Mouse (Mus musculus) heart, postnatal 36 days (tissue): ENCODE measurements around the gene Cers5. TPM values are rescaled to one million over a fixed set of nuclear protein-coding genes. Genes with fewer than 3 reads are reported as not detected.
"Not testable (repeated sequence)": the region's sequence is repeated elsewhere in the genome, so short reads cannot be mapped to it uniquely, and the experiment has no call there.

ENCODE experiments used
- DNase-seq, 2 experiments: peaks; one replicate each; pipeline ENCODE4 v3.0.0; 2021 to 2022
- intact Hi-C: fragments of 180-260 bp; cut with DNase I; formaldehyde crosslinking; loops from one replicate; pipeline ENCODE4 v1.15.1; 2025
- total RNA-seq, 2 experiments: library from RNA; stranded (reverse); gene quantifications; 2 replicates each; pipeline ENCODE4 v1.2.3; 2021

Gene Cers5
- total RNA-seq: 10 to 100 TPM; 17.6 to 18.0 TPM

DNA sequence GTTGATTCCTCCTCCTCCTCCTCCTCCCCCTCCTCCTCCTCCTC is at the start of gene Cers5:
TSS of gene Cers5 (minus strand) at position 5 of the 44 bp plus-strand sequence.
- intact Hi-C loops: loop anchor here (2.0 to 10.0 kb wide), 2 partner anchors 46 to 278 kb away; no protein-coding TSS in a partner anchor

DNA sequence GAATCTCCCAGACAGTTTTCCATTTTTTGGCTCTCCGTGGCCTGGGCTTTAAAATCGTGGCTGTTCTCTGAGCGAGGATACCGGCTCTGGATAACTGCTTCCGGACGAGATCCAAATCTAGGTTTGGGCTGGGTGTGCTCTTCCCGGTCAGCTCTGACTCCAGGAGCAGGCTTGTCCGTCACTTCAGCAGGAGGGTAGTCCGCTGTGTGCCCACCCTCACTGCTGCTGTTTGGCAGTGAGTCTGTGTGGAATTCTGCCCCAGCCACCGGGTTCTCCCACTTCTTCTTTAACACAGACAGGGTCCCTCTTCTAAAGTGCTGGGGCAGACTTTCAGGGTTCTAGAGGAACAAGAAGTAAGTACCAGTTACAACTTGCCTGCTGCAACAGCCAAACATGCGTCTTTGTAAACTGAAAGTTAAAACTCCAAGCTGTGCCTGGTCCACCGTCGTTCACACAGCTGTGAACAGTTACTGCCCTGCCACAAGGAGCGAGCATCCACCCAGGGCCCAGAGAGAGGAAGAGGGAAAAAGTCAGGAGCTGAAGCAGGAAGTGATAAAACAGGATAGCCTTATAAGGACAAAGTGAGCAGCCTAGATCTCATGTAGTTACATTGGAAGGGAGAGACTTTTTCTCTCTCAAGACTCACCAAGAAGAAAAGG is 47.1 kb upstream of the Cers5 start:
- intact Hi-C loops: loop anchor here (2.0 to 5.0 kb wide), 2 partner anchors 17 to 153 kb away; partner anchors contain the start of gene Larp4
- peak; percentile 67 to 71 for DNase-seq

More for the DNA sequence above, at the start of gene Cers5:
- DNase-seq: not testable (repeated sequence)

DNA sequence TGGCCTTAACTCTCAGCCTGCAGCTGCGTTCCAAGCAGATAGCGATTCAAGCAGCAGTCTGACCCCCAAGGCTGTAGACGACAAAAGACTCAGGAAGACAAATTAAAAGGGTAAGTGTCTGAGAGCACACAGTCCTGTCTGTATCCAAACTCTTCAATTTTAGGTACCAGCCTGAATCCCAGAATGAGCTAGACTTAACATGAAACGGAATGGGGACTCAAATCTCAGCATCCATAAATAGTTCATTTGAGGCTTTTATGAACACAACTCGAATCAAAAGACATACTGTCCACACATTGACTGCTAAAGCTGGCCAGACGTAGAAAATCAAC is 46.4 kb upstream of the Cers5 start:
- intact Hi-C loops: loop anchor here (2.0 to 5.0 kb wide), 2 partner anchors 16 to 153 kb away; partner anchors contain the start of gene Larp4
- no peak for DNase-seq

DNA sequence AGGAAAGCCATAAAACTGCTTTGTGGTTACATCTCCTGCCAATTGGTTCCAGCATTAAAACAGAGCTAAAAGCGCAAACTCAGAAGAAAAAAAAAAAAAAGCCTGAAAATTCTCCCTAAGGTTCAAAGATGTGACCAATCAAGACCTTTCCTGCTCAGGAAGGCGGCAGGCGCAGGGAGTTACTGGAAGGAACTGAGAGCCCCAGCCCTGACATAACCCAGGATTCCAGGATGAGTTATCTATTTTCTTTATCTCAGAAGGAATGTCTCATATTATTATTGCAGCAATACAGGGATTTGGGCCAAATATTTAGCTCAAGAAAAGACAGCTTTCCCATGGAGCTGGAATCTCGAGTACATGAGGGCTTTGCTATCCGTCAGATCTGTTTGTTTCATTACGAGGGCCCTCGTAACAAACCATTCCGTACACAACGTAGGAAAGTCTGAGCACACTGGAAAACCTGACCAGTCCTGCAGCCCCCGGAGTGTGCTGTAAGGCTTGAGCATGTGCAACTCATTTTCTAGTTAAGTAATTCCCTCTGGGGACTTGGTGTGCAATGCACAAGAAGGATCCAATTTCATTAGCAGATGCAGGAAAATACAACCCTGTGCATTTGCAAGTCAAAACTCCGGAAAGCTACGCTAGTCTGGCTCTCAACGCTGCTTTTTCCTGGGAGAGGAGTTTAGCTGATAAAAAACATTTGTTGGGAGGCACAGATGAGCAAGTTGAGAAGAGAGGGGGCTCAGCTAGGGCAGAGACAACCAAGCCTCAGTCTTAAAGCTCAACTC is 45.8 kb upstream of the Cers5 start:
- peak; percentile 41 to 70 for DNase-seq

DNA sequence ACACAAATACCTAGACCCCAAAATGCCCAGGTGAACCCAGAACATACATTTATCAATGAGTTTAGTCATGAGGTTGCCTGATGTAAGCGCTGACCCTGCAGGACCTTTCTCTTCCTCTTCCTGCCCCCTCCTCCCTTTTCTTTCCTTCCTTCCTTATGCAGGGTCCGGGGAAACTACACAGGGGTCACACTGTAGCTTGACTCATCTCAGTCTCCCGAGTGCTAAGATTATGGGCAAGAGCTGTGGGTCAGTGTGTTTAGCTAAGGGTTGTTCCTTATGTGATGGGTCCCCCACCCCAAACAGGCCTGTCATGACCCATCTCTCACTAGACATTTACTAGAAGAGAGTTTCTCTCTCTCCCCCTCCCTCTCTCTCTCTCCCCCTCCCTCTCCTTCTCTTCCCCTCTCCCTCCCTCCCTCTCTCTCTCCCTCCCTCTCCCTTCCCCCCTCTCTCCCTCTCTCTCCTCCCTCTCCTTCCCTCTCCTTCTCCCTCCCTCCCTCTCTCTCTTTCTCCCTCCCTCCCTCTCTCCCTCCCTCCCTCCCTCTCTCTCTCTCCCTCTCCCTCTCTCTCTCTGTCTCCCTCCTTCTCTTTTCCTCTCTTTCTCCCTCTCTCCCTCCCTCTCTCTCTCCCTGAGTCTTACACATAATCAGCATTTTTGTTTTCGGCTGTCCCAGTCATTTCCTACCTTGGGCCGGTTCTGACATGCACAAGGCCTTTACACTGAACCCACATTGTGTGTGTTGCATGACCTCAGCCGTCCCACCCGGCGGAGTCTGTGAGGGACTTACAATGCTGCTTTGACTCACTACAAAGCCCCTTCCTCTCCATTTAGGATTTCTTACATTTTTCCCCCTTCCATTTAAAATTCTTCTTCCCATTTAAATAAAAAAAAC is 44.9 kb upstream of the Cers5 start:
- DNase-seq: no peak
- intact Hi-C loops: loop anchor here (2.0 to 5.0 kb wide), 2 partner anchors 15 to 155 kb away; partner anchors contain the start of gene Larp4

More for the DNA sequence above, 45.8 kb upstream of the Cers5 start:
- intact Hi-C loops: loop anchor here (2.0 to 5.0 kb wide), 2 partner anchors 16 to 154 kb away; partner anchors contain the start of gene Larp4

DNA sequence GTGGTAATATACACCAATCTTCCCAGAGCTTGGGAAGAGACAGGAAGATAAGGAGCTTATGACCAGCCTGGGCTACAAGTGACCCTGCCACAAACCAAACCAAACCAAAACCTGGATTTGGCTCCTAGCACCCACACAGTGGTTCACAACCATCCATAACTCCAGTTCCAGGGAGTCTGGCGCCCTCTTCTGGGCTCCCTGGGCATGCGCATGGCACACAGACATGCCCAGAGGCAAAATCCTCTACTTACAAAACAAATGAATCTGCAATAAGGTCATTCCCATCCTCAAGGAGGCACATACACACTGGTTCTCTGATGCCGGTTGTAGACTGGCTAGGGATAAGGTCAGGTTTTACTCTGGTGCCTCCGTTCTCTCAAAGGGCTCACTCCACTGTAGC is 43.3 kb upstream of the Cers5 start:
- no peak for DNase-seq
- intact Hi-C loops: loop anchor here (5.0 kb wide), 1 partner anchor 156 kb away; the partner anchor contains the start of gene Larp4

DNA sequence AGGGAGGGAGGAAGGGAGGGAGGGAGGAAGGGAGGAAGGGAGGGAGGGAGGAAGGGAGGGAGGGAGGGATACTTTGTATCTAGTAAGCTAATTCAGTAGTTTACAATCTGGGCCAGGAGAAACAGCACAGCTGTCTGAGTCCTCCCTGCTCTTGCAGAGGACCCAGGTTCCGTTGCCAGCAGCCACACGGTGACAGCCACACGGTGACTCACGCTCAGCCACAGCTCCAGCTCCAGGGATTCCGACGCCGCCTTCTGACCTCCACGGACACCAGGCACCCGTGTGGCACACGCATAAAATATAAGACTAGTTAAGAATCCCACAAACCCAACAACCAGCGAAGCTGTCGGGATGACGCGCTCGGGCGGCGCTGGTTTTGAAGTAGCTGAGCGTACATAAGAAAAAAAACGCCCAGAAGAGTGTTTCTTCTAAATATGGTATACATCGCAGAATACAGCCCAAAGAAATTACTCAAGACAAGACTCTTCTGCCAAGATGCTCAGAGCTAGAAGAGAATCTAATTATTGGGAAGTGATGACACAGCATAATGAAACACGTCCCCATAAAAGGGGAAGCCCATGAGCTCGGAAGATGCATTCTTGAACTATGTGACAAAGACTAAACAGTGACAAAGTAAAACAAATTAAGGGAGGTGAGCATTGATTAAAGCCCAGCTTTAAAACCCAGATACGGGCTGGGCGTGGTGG is 42.0 kb upstream of the Cers5 start:
- DNase-seq: peak; percentile 35 to 36
- intact Hi-C loops: loop anchor here (5.0 kb wide), 1 partner anchor 158 kb away; the partner anchor contains the start of gene Larp4

DNA sequence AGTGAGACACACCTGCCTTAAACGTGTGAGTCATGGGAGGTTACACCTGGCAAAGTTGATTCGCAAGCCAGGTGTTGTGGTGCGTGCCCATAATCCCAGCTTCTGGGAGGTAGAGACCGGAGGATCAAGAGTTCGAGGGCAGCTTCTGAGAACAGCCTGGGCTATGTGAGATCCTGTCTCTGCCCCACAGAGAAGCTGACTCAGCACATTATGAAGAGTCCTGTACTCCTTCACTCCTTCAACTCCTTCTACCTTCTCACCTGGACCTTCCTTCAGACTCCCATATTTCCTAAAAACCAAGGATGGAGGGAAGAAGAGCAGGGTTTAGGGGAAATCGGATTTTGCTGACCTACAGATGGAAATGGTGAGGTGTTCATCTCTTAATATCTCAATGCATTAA is 41.0 kb upstream of the Cers5 start:
- intact Hi-C loops: no loop called here
- no peak for DNase-seq

DNA sequence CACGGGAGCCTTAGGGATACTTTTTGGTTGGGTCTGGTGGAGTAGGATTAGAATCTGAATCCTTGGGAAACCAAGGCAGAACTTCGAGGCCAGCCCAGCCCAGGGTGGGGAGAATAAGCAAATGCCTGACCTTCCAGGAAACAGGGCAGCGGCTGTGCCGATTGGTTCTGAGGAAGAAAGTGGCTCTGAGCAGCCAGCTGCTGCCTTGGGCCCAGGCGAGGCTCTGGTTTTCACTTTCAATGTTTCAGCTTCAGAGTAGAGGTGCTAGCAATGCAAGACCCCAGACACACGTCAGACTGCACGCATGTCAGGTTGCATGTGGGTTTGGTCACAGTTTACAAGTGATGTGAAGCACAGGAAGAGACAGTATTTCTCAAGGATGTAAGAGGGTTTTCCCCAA is 39.4 kb upstream of the Cers5 start:
- intact Hi-C loops: no loop called here
- DNase-seq: no peak

DNA sequence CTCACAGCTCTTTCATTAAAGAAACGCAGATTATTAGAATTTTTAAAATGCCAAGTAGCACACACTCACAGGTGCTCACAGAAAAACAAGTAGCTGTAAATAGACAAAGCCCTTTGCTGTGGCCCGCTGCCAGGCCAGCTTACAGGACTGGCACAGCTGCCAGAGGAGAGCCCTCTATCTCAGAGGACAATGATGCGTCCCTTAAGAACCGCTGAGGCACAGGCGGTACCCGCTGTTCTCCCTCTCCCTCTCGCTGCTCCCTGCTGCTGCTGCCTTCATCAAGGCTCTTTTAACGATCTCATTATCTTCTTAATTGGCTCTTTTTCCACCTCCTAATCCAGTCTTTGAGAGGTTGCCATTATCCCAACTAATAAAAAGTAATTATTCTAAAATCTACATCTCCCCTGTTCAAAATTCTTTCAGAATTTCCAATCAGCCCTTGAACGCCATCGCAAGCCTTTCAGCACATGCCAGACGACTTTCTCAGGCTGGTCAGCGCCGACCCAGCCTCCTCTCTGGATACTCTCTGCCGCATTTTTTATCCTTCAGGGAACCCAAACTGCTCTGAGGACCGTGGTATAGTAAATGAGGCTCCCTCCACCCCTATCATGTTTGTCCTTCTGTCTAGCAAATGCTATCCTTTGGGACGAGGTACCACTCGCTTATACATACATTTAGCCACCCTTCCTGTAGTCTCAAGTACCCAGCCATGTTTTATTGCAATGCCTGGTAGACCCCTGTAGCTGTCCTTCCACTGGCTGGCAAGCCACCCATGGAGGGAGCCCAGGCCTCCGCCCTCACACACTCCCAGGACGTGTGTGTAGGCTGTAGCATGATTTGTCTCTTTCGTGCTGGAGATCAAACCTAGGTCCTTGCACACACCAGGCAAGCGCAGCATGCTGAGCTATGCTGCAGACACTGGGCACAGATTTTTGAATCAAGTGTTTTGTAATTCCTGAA is 35.4 kb upstream of the Cers5 start:
- peak in 1 of 2 experiments; percentile 38 for DNase-seq
- intact Hi-C loops: no loop called here

DNA sequence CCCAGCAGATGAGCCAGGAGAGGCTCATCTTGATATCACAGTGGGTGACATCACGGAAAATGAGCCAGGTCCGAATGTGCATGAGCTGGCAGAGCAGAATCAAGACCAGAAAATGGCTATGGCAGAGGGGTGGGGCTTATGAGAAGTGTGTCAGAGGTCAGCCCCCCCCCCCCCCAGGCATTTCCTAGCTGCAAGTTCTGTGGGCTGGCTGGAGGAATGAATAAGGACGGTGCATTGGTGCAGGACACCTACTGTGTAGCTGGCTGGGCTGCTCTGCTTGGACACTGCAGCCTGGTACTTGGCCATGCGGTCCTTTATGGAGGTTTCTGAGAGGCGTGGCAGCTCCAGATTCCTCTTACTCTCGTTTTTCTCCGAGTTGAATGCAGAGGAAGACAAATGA is 33.5 kb upstream of the Cers5 start:
- intact Hi-C loops: no loop called here
- DNase-seq: no peak

DNA sequence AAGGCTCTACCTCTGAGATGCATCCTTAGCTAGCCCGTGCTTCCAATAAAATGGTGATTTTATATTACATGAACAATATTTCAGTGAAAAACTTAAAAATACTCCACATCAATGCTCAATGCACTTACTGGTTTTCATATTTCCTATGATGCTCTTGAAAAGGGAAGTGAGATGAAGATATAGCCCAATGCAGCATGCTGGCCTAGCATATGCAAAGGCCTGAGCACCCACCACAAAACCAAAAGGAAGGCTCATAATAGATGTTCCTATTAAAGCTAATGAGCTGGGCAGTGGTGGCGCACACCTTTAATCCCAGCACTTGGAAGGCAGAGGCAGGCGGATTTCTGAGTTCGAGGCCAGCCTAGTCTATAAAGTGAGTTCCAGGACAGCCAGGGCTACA is 33.0 kb upstream of the Cers5 start:
- DNase-seq: no peak
- intact Hi-C loops: no loop called here

DNA sequence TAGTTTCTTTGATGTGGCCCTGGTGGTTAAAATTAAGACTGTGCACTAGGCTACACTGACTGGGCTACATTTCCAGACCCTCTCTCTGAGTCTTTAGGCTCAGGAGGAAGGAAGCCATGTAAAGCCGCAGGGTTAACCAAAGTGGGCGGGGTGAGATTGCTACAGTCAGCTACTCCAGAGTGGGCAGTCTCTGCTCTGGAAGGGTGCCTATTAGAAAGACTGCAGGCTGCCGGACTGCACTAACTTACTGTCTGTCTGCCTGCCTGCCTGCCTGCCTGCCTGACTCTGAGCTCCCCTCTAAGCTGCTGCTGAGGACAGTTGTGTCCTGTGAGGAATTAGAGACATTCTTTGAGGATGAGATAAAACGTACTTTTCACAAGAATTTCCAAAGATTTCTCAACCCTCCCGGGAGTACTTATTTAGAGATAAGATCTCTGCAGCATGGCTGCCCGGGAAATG is 30.5 kb upstream of the Cers5 start:
- intact Hi-C loops: loop anchor here (2.0 to 5.0 kb wide), 2 partner anchors 16 to 74 kb away; partner anchors contain the start of gene Lima1

DNA sequence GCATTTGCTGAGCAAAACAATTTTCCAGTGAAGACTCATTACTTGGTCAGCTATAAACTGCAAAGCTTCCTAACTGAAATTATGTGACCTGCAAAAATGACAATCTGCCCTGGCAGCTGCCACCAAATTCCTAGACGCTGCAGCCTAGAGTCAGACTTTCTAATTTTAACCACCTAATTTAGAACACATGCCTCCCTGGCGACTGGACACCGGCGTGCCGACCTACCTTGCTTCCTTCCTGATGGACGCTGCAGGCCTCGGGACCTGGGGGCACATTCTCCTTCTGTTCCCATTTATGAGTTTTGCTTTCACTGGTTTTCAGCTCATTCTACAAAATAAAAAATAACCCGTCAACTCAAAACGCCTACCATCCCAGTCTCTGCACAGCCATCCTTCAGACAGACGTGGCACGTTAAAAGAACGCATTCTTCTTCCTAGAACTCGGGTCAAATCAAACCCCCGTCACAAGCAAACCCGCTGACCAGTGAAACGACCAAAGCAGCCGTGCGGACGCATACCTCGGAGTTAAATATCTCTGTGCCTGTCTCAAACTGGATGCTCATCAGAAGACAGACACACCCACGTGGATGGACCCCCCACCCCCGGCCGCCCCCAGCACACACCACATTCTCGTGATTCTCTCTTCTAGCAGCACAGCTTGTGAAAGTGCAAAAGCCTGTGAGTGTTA is 29.3 kb upstream of the Cers5 start:
- intact Hi-C loops: loop anchor here (2.0 to 5.0 kb wide), 2 partner anchors 17 to 75 kb away; partner anchors contain the start of gene Lima1
- peak in 1 of 2 experiments; percentile 38 for DNase-seq

More for the DNA sequence above, 30.5 kb upstream of the Cers5 start:
- DNase-seq: peak in 1 of 2 experiments; percentile 47

DNA sequence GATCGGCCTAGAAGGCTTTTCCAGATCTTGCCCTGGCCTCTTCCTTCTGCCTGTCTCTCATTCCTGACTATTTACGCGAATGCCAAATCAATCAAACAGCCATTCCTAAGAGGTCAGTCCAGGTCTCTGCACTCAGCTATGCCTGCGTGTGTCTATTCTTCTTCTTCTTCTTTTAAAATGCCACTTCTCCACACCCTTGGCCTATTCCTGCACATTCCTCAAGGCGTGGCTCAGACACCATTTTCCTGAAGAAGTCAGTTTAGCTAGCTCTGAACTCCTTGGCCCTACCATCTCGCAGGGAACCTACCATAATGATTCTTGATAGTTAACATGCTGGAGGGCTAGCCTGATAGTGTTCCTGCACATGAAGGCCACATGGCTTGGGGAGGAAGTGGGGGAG is 27.0 kb upstream of the Cers5 start:
- intact Hi-C loops: loop anchor here (5.0 kb wide), 1 partner anchor 78 kb away; the partner anchor contains the start of gene Lima1

DNA sequence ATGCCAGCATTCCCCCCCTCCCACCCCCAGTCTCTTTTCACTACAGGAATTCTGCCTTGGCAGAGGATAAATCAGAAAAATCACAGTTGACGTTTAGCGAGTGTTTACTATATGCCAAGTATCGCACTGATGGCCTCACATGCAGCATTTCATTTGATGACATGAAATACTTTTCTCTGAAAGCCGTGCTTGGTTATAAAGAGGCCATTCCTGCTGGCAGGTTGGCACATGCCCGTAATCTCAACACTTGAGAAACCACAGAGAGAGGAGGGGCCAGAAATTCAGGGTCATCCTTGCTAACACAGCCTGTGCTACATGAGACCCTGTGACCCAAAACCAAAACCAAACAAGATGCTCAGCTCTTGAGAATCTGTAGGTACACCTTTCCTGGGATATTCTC is 25.2 kb upstream of the Cers5 start:
- DNase-seq: no peak
- intact Hi-C loops: no loop called here

More for the DNA sequence above, 27.0 kb upstream of the Cers5 start:
- no peak for DNase-seq

DNA sequence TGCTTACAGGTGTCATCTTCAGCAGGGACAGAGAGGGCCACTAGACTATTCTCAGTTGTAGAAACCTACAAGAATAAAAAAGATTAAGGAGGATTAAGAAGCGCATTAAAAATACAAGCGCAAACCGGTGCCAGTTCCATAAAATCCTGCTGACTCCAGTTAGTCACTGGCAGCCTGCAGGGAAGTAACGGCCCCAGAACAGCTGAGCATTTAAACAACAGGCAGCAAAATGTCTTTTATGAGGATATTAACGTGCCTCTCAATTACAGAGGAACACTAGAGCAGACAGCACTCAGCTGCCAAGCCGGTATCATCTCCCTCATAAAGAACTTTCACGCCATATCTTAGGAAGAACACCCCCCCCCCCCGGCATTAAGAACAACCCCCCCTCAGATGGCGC is 24.1 kb upstream of the Cers5 start:
- intact Hi-C loops: no loop called here
- no peak for DNase-seq

DNA sequence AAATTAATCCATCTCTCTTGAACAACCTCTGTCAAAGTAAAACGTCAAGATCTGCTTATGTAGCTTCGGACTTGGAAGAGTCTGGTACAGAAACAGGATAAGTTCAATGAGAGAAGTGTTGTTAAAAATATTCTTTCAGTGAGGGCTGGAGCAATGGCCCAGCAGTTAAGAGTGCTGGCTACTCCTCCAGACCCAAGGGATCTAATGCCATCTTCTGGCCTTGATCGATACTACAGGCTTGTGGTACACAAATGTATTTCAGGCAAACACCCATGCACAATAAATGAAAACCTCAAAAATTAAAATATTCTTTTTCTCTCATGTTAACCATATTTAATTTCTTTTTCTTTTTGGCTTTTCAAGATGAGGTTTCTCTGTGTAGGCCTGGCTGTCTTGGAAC is 23.4 kb upstream of the Cers5 start:
- intact Hi-C loops: no loop called here
- DNase-seq: no peak
